Mouse (Mus musculus): ENCODE measurements around the gene Ikzf4. TPM values are rescaled to one million over a fixed set of nuclear protein-coding genes. Genes with fewer than 3 reads are reported as not detected.
A peak's percentile ranks its signal among the peaks of the same experiment; 100 is the strongest.
"Not testable (repeated sequence)": the region's sequence is repeated elsewhere in the genome, so short reads cannot be mapped to it uniquely, and the experiment has no call there.

Ikzf4 gene
- polyA plus RNA-seq, 1 experiment from 2014 or later: 1.4 TPM

DNA sequence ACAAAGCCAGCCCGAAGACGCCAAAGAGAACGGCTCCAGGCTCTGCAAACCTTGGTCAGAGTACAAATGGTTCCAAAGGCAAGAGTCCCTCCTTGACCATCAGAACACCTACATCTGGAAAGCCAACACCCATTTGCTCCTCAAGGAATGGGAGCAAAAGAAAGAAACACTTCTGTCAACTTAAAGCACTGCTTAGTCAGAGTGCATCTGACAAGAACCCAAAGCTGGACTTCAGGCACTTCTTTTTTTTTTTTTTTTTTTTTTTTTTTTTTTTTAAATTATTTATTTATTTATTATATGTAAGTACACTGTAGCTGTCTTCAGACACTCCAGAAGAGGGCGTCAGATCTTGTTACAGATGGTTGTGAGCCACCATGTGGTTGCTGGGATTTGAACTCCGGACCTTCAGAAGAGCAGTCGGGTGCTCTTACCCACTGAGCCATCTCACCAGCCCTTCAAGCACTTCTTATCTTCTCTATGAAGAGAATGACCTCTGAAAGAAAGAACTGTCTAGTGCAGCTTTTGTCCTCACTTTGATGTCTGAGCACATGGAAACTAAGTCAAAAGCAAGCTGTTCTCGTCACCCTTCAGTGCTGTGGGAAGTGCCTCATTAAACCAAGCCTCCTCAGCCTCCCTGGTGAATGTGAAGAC lies 29.9 kb downstream of the Ikzf4 start:
- not testable (repeated sequence) for H3K36me3 ChIP-seq (ENCODE audit: insufficient read depth, low read length); H3K27ac ChIP-seq (ENCODE audit: low read length); H3K4me2 ChIP-seq (replicated peaks; ENCODE audit: low read depth, low read length); H3K4me3 ChIP-seq (ENCODE audit: low read length); H3K9me3 ChIP-seq (ENCODE audit: low read length); H3K9ac ChIP-seq (replicated peaks; ENCODE audit: low read length); H3K27me3 ChIP-seq (ENCODE audit: insufficient read depth, low read length); ATAC-seq (ENCODE audit: low FRiP score, low TSS enrichment); H3K4me1 ChIP-seq (ENCODE audit: insufficient read depth, low read length)
- WGBS: 82% methylated on average over 6 of the region's 7 CpGs

DNA sequence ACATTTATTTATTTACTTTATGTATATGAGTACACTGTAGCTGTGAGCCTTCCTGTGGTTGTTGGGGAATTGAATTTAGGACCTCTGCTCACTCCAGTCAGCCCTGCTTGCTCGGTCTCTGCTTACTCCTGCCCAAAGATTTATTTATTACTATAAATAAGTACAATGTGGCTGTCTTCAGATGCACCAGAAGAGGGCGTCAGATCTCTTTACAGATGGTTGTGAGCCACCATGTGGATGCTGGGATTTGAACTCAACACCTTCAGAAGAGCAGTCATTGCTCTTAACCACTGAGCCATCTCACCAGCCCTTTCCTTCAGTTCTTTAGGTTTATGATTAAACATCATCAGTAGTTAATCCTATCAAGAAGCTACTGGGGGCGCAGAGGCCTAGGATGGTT lies 30.9 kb downstream of the Ikzf4 start:
- H3K4me1 ChIP-seq (ENCODE audit: insufficient read depth, low read length): peaks cover 3% of the 10 kb centered on the region; the same call in 1 of the 2 replicates
- no peak overlapping the region for H3K4me3 ChIP-seq (ENCODE audit: low read length)
- no peaks in the 10 kb centered on the region for H3K9me3 ChIP-seq (ENCODE audit: low read length)
- no peaks in the 10 kb centered on the region for H3K36me3 ChIP-seq (ENCODE audit: insufficient read depth, low read length)
- no peak overlapping the region for H3K4me2 ChIP-seq (replicated peaks; ENCODE audit: low read depth, low read length)
- H3K9ac ChIP-seq (replicated peaks; ENCODE audit: low read length): no peak overlapping the region
- H3K27me3 ChIP-seq (ENCODE audit: insufficient read depth, low read length): no peaks in the 10 kb centered on the region
- ATAC-seq (ENCODE audit: low FRiP score, low TSS enrichment): no peak
- no peak overlapping the region for H3K27ac ChIP-seq (ENCODE audit: low read length)
- WGBS: 45% methylated on average over 3 of the region's 3 CpGs

DNA sequence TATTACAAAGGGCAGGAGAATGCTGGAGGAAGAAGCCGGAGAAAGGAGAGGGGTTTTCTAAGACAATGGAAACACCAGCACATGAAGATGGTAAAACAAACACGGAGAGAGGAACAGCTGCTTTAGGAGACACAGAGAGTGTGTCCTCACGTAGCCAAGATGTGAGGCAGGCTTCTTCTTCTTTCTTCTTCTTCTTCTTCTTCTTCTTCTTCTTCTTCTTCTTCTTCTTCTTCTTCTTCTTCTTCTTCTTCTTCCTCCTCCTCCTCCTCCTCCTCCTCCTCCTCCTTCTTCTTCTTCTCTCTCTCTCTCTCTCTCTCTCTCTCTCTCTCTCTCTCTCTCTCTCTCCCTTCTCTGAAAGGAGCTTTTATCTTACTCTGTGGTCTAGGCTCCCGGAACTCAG lies 32.0 kb downstream of the Ikzf4 start:
- not testable (repeated sequence) for H3K4me2 ChIP-seq (replicated peaks; ENCODE audit: low read depth, low read length); H3K4me3 ChIP-seq (ENCODE audit: low read length); H3K36me3 ChIP-seq (ENCODE audit: insufficient read depth, low read length); ATAC-seq (ENCODE audit: low FRiP score, low TSS enrichment); H3K9ac ChIP-seq (replicated peaks; ENCODE audit: low read length); H3K9me3 ChIP-seq (ENCODE audit: low read length); H3K27me3 ChIP-seq (ENCODE audit: insufficient read depth, low read length); H3K4me1 ChIP-seq (ENCODE audit: insufficient read depth, low read length); H3K27ac ChIP-seq (ENCODE audit: low read length)
- WGBS: 71% methylated on average over 4 of the region's 4 CpGs

DNA sequence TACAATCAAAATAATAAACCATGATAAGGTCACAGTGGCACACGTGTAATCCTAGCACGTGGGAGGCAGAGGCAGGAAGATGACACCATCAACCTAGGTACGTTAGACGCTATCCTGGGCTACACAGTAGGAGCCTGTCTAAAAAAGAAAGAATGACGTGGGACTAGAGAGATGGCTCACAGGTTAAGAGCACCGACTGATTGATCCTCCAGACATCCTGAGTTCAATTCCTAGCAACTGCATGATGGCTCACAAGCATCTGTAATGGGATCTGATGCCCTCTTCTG lies 32.7 kb downstream of the Ikzf4 start:
- Histone ChIP-seq H3K36me3 (ENCODE audit: insufficient read depth, low read length) (no peaks in the 10 kb centered on the region), H3K4me2 (replicated peaks; ENCODE audit: low read depth, low read length) (peak overlapping the region; percentile 28; the same call in 1 of the 2 replicates), H3K9me3 (ENCODE audit: low read length) (no peaks in the 10 kb centered on the region), H3K27me3 (ENCODE audit: insufficient read depth, low read length) (no peaks in the 10 kb centered on the region), H3K27ac (ENCODE audit: low read length) (no peak overlapping the region), H3K4me3 (ENCODE audit: low read length) (no peak overlapping the region), H3K9ac (replicated peaks; ENCODE audit: low read length) (no peak overlapping the region), H3K4me1 (ENCODE audit: insufficient read depth, low read length) (peaks cover 3% of the 10 kb centered on the region; the same call in 1 of the 2 replicates)
- WGBS: 20% methylated on average over 6 of the region's 6 CpGs
- peak; percentile 31; the same call in 1 of the 2 replicates for ATAC-seq (ENCODE audit: low FRiP score, low TSS enrichment)

DNA sequence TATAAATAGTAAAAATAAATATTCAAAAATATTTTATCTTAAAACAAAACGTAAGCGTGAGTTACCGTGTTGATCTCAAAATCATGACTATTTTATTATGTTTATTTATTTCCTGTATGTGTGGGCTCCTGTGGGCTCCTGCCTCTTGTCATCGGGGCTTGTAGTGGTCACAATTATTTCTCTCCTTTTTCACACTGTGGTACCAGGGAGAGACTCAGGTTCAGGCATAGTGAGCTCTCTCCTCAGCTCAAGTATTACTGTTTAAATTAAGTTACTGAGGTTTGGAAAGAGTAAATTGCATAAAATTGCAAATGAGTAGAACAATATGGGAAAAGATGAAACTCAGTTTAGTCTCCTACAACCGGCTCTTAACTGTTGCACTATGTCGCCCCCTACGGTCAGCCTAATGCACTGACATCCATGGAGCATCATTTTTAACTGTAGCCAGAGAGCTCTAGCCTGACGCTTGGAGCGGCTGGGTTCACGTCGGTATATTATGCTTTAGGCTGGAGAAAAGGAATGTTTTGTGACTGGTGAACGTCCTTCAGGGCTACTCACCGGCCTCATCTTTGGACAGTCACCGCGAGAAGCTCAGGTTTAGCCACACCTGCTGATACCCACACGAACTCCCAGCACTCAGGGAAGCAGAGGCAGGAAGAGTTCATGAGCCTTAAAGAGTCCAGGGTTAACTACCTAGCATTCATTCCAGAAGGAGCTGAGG lies 33.2 kb downstream of the Ikzf4 start:
- H3K4me2 ChIP-seq (replicated peaks; ENCODE audit: low read depth, low read length): peak overlapping the region; percentile 28; the same call in 1 of the 2 replicates
- H3K9ac ChIP-seq (replicated peaks; ENCODE audit: low read length): no peak overlapping the region
- ATAC-seq (ENCODE audit: low FRiP score, low TSS enrichment): peak; percentile 54; the same call in 1 of the 2 replicates
- H3K27me3 ChIP-seq (ENCODE audit: insufficient read depth, low read length): no peaks in the 10 kb centered on the region
- H3K36me3 ChIP-seq (ENCODE audit: insufficient read depth, low read length): no peaks in the 10 kb centered on the region
- H3K27ac ChIP-seq (ENCODE audit: low read length): no peak overlapping the region
- WGBS: 14% methylated on average over 16 of the region's 16 CpGs
- H3K4me1 ChIP-seq (ENCODE audit: insufficient read depth, low read length): peaks cover 3% of the 10 kb centered on the region; the same call in 1 of the 2 replicates
- no peaks in the 10 kb centered on the region for H3K9me3 ChIP-seq (ENCODE audit: low read length)
- no peak overlapping the region for H3K4me3 ChIP-seq (ENCODE audit: low read length)

GRCm38 (mm10) chr10:128606483-128606882 lies 39.3 kb downstream of the Ikzf4 start:
- H3K36me3 ChIP-seq (ENCODE audit: insufficient read depth, low read length): no peaks in the 10 kb centered on the region
- no peak for ATAC-seq (ENCODE audit: low FRiP score, low TSS enrichment)
- no peaks in the 10 kb centered on the region for H3K9me3 ChIP-seq (ENCODE audit: low read length)
- H3K27ac ChIP-seq (ENCODE audit: low read length): no peak overlapping the region
- H3K4me1 ChIP-seq (ENCODE audit: insufficient read depth, low read length): no peaks in the 10 kb centered on the region
- 36% methylated on average over 2 of the region's 2 CpGs for WGBS
- H3K9ac ChIP-seq (replicated peaks; ENCODE audit: low read length): no peak overlapping the region
- H3K27me3 ChIP-seq (ENCODE audit: insufficient read depth, low read length): no peaks in the 10 kb centered on the region
- H3K4me2 ChIP-seq (replicated peaks; ENCODE audit: low read depth, low read length): no peak overlapping the region
- H3K4me3 ChIP-seq (ENCODE audit: low read length): no peak overlapping the region

DNA sequence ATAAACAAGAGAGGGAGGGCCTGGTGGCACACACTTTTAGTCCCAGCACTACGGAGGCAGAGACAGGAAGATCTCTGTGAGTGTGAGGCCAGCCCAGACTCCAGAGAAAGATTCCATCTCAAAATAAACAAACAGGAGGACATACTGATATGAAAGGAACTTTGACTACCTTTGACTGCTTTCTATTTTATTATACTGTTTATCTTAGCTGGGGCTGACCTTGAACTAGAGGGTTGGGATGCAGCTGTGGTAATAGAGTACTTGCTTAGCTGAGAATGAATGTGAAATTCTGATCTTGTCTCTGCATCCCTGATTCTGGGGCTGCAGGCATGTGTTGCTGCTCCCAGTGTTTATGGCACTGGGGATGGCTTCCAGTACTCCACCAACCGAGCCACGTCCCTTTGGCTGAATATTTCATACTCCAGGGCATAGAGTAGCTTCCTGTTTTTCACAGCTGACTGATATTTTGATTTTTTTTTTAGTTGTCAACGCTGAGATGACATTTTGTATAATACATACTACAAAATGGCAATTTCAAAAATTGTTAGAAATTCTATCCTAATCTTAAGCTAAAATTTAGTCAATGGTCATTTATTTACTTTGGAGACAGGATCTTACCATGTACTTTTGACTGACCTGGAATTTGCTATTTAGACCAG lies 43.2 kb downstream of the Ikzf4 start:
- no peak for ATAC-seq (ENCODE audit: low FRiP score, low TSS enrichment)
- WGBS: 72% methylated on average over 4 of the region's 4 CpGs

DNA sequence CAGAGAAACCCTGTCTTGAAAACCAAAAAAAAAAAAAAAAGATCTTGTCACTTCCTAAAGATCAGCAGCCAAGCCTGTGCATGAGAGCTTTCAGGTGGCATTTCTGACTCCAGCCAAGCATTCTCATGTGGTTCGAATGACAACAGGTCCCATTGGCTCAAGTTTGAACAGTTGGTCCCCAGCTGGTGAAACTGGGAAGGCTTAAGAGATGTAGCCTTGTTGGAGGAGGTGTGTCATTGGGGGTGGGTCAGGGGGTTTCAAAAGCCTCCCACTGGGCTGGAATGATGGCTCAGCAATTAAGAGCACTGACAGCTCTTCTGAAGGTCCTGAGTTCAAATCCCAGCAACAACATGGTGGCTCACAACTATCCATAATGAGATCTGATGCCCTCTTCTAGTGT lies 44.3 kb downstream of the Ikzf4 start:
- no peaks in the 10 kb centered on the region for H3K9me3 ChIP-seq (ENCODE audit: low read length)
- no peak overlapping the region for H3K27ac ChIP-seq (ENCODE audit: low read length)
- 84% methylated on average over 1 of the region's 1 CpGs for WGBS
- no peak overlapping the region for H3K9ac ChIP-seq (replicated peaks; ENCODE audit: low read length)
- H3K36me3 ChIP-seq (ENCODE audit: insufficient read depth, low read length): no peaks in the 10 kb centered on the region
- no peaks in the 10 kb centered on the region for H3K27me3 ChIP-seq (ENCODE audit: insufficient read depth, low read length)
- ATAC-seq (ENCODE audit: low FRiP score, low TSS enrichment): no peak
- no peaks in the 10 kb centered on the region for H3K4me1 ChIP-seq (ENCODE audit: insufficient read depth, low read length)
- no peak overlapping the region for H3K4me3 ChIP-seq (ENCODE audit: low read length)
- no peak overlapping the region for H3K4me2 ChIP-seq (replicated peaks; ENCODE audit: low read depth, low read length)

More for the DNA sequence above, 43.2 kb downstream of the Ikzf4 start:
- no peak overlapping the region for H3K27ac ChIP-seq (ENCODE audit: low read length)
- no peaks in the 10 kb centered on the region for H3K36me3 ChIP-seq (ENCODE audit: insufficient read depth, low read length)
- H3K27me3 ChIP-seq (ENCODE audit: insufficient read depth, low read length): no peaks in the 10 kb centered on the region
- no peak overlapping the region for H3K4me2 ChIP-seq (replicated peaks; ENCODE audit: low read depth, low read length)
- H3K4me3 ChIP-seq (ENCODE audit: low read length): no peak overlapping the region
- H3K9me3 ChIP-seq (ENCODE audit: low read length): no peaks in the 10 kb centered on the region
- H3K4me1 ChIP-seq (ENCODE audit: insufficient read depth, low read length): no peaks in the 10 kb centered on the region
- H3K9ac ChIP-seq (replicated peaks; ENCODE audit: low read length): no peak overlapping the region

GRCm38 (mm10) chr10:128598476-128598875 lies 47.3 kb downstream of the Ikzf4 start:
- Histone ChIP-seq H3K9ac (replicated peaks; ENCODE audit: low read length) (0 out of 2 replicates have a peak overlapping the region, but pooled peaks have one; percentile 4), H3K9me3 (ENCODE audit: low read length) (no peaks in the 10 kb centered on the region), H3K4me1 (ENCODE audit: insufficient read depth, low read length) (no peaks in the 10 kb centered on the region), H3K36me3 (ENCODE audit: insufficient read depth, low read length) (no peaks in the 10 kb centered on the region), H3K4me3 (ENCODE audit: low read length) (no peak overlapping the region), H3K27me3 (ENCODE audit: insufficient read depth, low read length) (no peaks in the 10 kb centered on the region), H3K4me2 (replicated peaks; ENCODE audit: low read depth, low read length) (no peak overlapping the region), H3K27ac (ENCODE audit: low read length) (no peak overlapping the region)
- WGBS: 13% methylated on average over 2 of the region's 2 CpGs
- no peak for ATAC-seq (ENCODE audit: low FRiP score, low TSS enrichment)

DNA sequence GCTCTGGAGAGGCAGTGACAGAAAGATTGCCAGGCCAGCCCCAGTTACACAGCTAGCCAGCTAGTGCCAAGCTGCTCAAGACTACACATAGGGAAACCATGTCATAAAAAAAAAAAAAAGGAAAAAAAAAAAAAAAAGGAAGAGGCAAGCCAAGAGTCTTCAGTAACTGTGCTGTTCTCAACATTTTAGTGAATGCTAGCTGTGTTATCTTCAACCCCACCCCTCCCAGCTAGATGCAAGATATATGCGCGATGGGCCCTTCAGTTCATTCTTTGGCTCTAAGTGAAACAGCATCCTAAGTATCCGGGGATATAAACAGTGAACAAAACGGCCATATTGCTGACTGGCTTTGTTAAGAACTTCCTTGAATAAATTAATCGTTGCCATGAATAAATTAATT lies 53.0 kb downstream of the Ikzf4 start:
- Histone ChIP-seq H3K4me1 (ENCODE audit: insufficient read depth, low read length) (peaks cover 7% of the 10 kb centered on the region; the same call in 1 of the 2 replicates), H3K9ac (replicated peaks; ENCODE audit: low read length) (no peak overlapping the region), H3K27me3 (ENCODE audit: insufficient read depth, low read length) (peaks cover 16% of the 10 kb centered on the region), H3K9me3 (ENCODE audit: low read length) (no peaks in the 10 kb centered on the region), H3K4me2 (replicated peaks; ENCODE audit: low read depth, low read length) (no peak overlapping the region), H3K4me3 (ENCODE audit: low read length) (no peak overlapping the region), H3K36me3 (ENCODE audit: insufficient read depth, low read length) (no peaks in the 10 kb centered on the region), H3K27ac (ENCODE audit: low read length) (no peak overlapping the region)
- no peak for ATAC-seq (ENCODE audit: low FRiP score, low TSS enrichment)
- 87% methylated on average over 5 of the region's 5 CpGs for WGBS

Measured in kidney, embryonic 16.5 days (tissue).